ENCODE assay signal across 7 mouse cellular contexts in genomic region chr12:103425729-103426470, GRCm38 (mm10). TPM values are rescaled to one million over a fixed set of nuclear protein-coding genes. Genes with fewer than 3 reads are reported as not detected.
A peak's percentile ranks its signal among the peaks of the same experiment; 100 is the strongest.
DNase-seq lines count a peak whose midpoint lies in the region; ATAC-seq lines count a peak whose summit lies in the region.

Ddx24 (minus strand) TSS chr12:103425830.

- no peaks in the 10 kb centered on the region for H3K9me3 ChIP-seq in embryonic facial prominence, embryonic 12.5 days
- H3K9me3 ChIP-seq in limb, embryonic 11.5 days (ENCODE audit: control insufficient read depth, low read length) = no peaks in the 10 kb centered on the region
- H3K9me3 ChIP-seq in midbrain, embryonic 14.5 days (ENCODE audit: control insufficient read depth, low read length) = no peaks in the 10 kb centered on the region

- H3K4me1 ChIP-seq in embryonic facial prominence, embryonic 12.5 days = peaks cover 29% of the 10 kb centered on the region
- peaks cover 6% of the 10 kb centered on the region; the same call in 1 of the 2 replicates for H3K4me1 ChIP-seq in limb, embryonic 11.5 days (ENCODE audit: control insufficient read depth, insufficient read depth, low read length)
- H3K4me1 ChIP-seq in midbrain, embryonic 14.5 days (ENCODE audit: control insufficient read depth, insufficient read depth, low read length) = peaks cover 34% of the 10 kb centered on the region

- H3K4me2 ChIP-seq in embryonic facial prominence, embryonic 12.5 days (replicated peaks) = peak within 1 kb of the TSS; percentile 84
- peak within 1 kb of the TSS; percentile 93 for H3K4me2 ChIP-seq in limb, embryonic 11.5 days (ENCODE audit: low read depth, severe bottlenecking)
- H3K4me2 ChIP-seq in midbrain, embryonic 14.5 days (ENCODE audit: low read length) = peak within 1 kb of the TSS; percentile 93

- ATAC-seq in embryonic facial prominence, embryonic 12.5 days (ENCODE audit: insufficient number of reproducible peaks, insufficient read depth, low FRiP score, low TSS enrichment) = peak; percentile 100
- peak; percentile 100 for ATAC-seq in limb, embryonic 11.5 days (ENCODE audit: insufficient number of reproducible peaks, low FRiP score, low TSS enrichment, low read depth)
- peak; percentile 99 for ATAC-seq in midbrain, embryonic 14.5 days (ENCODE audit: low FRiP score, low TSS enrichment)

- peak within 1 kb of the TSS; percentile 82 for H3K4me3 ChIP-seq in embryonic facial prominence, embryonic 12.5 days
- H3K4me3 ChIP-seq in limb, embryonic 11.5 days (ENCODE audit: low read depth, low read length) = peak within 1 kb of the TSS; percentile 95
- peak within 1 kb of the TSS; percentile 90 for H3K4me3 ChIP-seq in midbrain, embryonic 14.5 days (replicated peaks; ENCODE audit: low read depth, low read length)

- H3K27ac ChIP-seq in embryonic facial prominence, embryonic 12.5 days = no peak within 1 kb of the TSS
- no peak within 1 kb of the TSS for H3K27ac ChIP-seq in limb, embryonic 11.5 days (replicated peaks; ENCODE audit: low read depth, low read length)
- peak within 1 kb of the TSS; percentile 63 for H3K27ac ChIP-seq in midbrain, embryonic 14.5 days (replicated peaks; ENCODE audit: low read depth, low read length)

- peak; percentile 94 for DNase-seq in adrenal gland, postnatal 25 days
- DNase-seq in heart, adult 11 months = peak; percentile 100
- DNase-seq in kidney, adult 18-20 months = peak; percentile 98
- DNase-seq in limb, embryonic 11.5 days (ENCODE audit: low spot score) = peak; percentile 97
- DNase-seq in midbrain, embryonic 14.5 days = peak; percentile 98
- peak; percentile 94 to 96 for DNase-seq in spleen, adult 18-20 months

- H3K27me3 ChIP-seq in embryonic facial prominence, embryonic 12.5 days = no peaks in the 10 kb centered on the region
- H3K27me3 ChIP-seq in limb, embryonic 11.5 days (ENCODE audit: control insufficient read depth, insufficient read depth, low read length) = no peaks in the 10 kb centered on the region
- H3K27me3 ChIP-seq in midbrain, embryonic 14.5 days (ENCODE audit: control insufficient read depth, insufficient read depth, low read length) = no peaks in the 10 kb centered on the region

- 1% methylated on average over 33 of the region's 33 CpGs for WGBS in embryonic facial prominence, embryonic 12.5 days
- WGBS in limb, embryonic 11.5 days = 2% methylated on average over 33 of the region's 33 CpGs
- WGBS in midbrain, embryonic 14.5 days = 2% methylated on average over 33 of the region's 33 CpGs

- H3K9ac ChIP-seq in embryonic facial prominence, embryonic 12.5 days = peak within 1 kb of the TSS; percentile 75
- peak within 1 kb of the TSS; percentile 84 for H3K9ac ChIP-seq in limb, embryonic 11.5 days (ENCODE audit: low read length)
- H3K9ac ChIP-seq in midbrain, embryonic 14.5 days (replicated peaks; ENCODE audit: low read length) = peak within 1 kb of the TSS; percentile 89

- peaks cover 10% of the 10 kb centered on the region for H3K36me3 ChIP-seq in embryonic facial prominence, embryonic 12.5 days
- H3K36me3 ChIP-seq in limb, embryonic 11.5 days (ENCODE audit: control insufficient read depth, insufficient read depth, low read length) = peaks cover 4% of the 10 kb centered on the region; the same call in 1 of the 2 replicates
- H3K36me3 ChIP-seq in midbrain, embryonic 14.5 days (ENCODE audit: control insufficient read depth, insufficient read depth, low read length) = peaks cover 19% of the 10 kb centered on the region

RNA-seq across cellular contexts. Expression of gene Ddx24, which starts in this region (rescaled TPM):
- 109 TPM in 2 replicates for total RNA-seq in adrenal gland, postnatal 25 days (2021)
- polyA plus RNA-seq in embryonic facial prominence, embryonic 12.5 days (2016; fragmentation: Nextera tagmentation; extraction: Ambion mirVana) = 109 and 121 TPM in 2 replicates
- 102 and 105 TPM in 2 replicates for polyA plus RNA-seq in limb, embryonic 11.5 days (2014; fragmentation: Nextera tagmentation; extraction: Ambion mirVana)
- polyA plus RNA-seq in midbrain, embryonic 14.5 days (2014; fragmentation: Nextera tagmentation; extraction: Ambion mirVana) = 112 and 140 TPM in 2 replicates
